Mouse (Mus musculus): Measurements from ENCODE around the gene Pycard. TPM values are rescaled to one million over a fixed set of nuclear protein-coding genes. Genes with fewer than 3 reads are reported as not detected.
"Not testable (repeated sequence)": the region's sequence is repeated elsewhere in the genome, so short reads cannot be mapped to it uniquely, and the experiment has no call there.

Pycard gene
- total and polyA plus RNA-seq, 3 experiments = 1.3 to 3.5 (median 2.0) TPM

GRCm38 (mm10) chr7:127946470-127947023 is 47.1 kb downstream of the Pycard start, which contains the start of gene Prss36:
Gene Prss36, minus strand, starts transcription at chr7:127946725.
- ATAC-seq (ENCODE audit: extremely low read depth, insufficient number of reproducible peaks, low FRiP score, poor library complexity, severe bottlenecking) (no peak), DNase-seq (ENCODE audit: low spot score) (no peak)
- Histone ChIP-seq H3K27me3 (ENCODE audit: insufficient read depth, low read length) (peaks cover 70% of the 10 kb centered on the region), H3K4me3 (ENCODE audit: low read depth, low read length) (no peak within 1 kb of the TSS), H3K9me3 (replicated peaks) (no peaks in the 10 kb centered on the region), H3K36me3 (replicated peaks) (no peaks in the 10 kb centered on the region), H3K4me1 (ENCODE audit: insufficient read depth, low read depth, low read length) (no peaks in the 10 kb centered on the region)
- TF ChIP-seq TAL1 (conservative IDR thresholded peaks at IDR 0.05; ENCODE audit: low read depth, low read length) (no peak), CTCF (IDR thresholded peaks at IDR 0.05; ENCODE audit: low read depth, low read length) (no peak), GATA1 (IDR thresholded peaks at IDR 0.05; ENCODE audit: borderline replicate concordance, low read length) (no peak), GATA2 (IDR thresholded peaks at IDR 0.05; ENCODE audit: borderline replicate concordance, low read depth, low read length) (no peak), POLR2AphosphoS5 (IDR thresholded peaks at IDR 0.05; ENCODE audit: insufficient replicate concordance, low read depth, low read length) (no peak)

- no peak overlapping the region for H3K4me3 ChIP-seq (ENCODE audit: low read depth, low read length)
- no peaks in the 10 kb centered on the region for H3K4me1 ChIP-seq (ENCODE audit: insufficient read depth, low read depth, low read length)
- H3K27me3 ChIP-seq (ENCODE audit: insufficient read depth, low read length) = peaks cover 68% of the 10 kb centered on the region
- TF ChIP-seq CTCF (IDR thresholded peaks at IDR 0.05; ENCODE audit: low read depth, low read length) (no peak), GATA2 (IDR thresholded peaks at IDR 0.05; ENCODE audit: borderline replicate concordance, low read depth, low read length) (no peak)
- H3K36me3 ChIP-seq (replicated peaks) = no peaks in the 10 kb centered on the region
- no peak for ATAC-seq (ENCODE audit: extremely low read depth, insufficient number of reproducible peaks, low FRiP score, poor library complexity, severe bottlenecking)
- no peaks in the 10 kb centered on the region for H3K9me3 ChIP-seq (replicated peaks)
- no peak for DNase-seq (ENCODE audit: low spot score)
Measured at GRCm38 (mm10) chr7:127944614-127945013, 49.1 kb downstream of the Pycard start.

DNA sequence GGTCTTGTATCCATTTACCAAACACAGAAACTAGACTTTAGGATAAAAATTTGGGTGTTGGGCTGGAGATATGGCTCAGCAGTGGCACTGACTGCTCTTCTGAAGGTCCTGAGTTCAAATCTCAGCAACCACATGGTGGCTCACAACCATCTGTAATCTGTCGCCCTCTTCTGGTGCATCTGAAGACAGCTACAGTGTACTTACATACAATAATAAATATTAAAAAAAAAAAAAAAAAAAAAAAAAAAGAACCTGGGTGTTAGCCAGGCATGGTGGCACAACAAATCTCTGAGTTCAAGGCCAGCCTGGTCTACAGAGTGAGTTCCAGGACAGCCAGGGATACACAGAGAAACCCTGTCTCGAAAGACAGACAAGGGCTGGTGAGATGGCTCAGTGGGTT is 51.6 kb downstream of the Pycard start:
- not testable (repeated sequence) for H3K36me3 ChIP-seq (replicated peaks); DNase-seq (ENCODE audit: low spot score); H3K4me3 ChIP-seq (ENCODE audit: low read depth, low read length); ATAC-seq (ENCODE audit: extremely low read depth, insufficient number of reproducible peaks, low FRiP score, poor library complexity, severe bottlenecking); H3K4me1 ChIP-seq (ENCODE audit: insufficient read depth, low read depth, low read length); H3K9me3 ChIP-seq (replicated peaks)
- H3K27me3 ChIP-seq (ENCODE audit: insufficient read depth, low read length) = peaks cover 53% of the 10 kb centered on the region

Other genes starting within 250 kb of the Pycard start
Only the 20 nearest of the 25 such genes appear.
- 4.7 and 8.4 TPM in 2 replicates for gene Gm49388, start 208.3 kb downstream of the Pycard start, total RNA-seq (2014; fragmentation: Nextera tagmentation)
- gene Gm49388, start 208.3 kb downstream of the Pycard start, total RNA-seq (2017) = 0.23 TPM in 1 of 2 replicates, not detected in the other
- 0.12 and 1.1 TPM in 2 replicates for gene Gm49388, start 208.3 kb downstream of the Pycard start, polyA plus RNA-seq (2012)
- 11.2 and 17.2 TPM in 2 replicates for gene Hsd3b7, start 193.3 kb downstream of the Pycard start, total RNA-seq (2014; fragmentation: Nextera tagmentation)
- gene Hsd3b7, start 193.3 kb downstream of the Pycard start, total RNA-seq (2017) = 42.3 and 52.1 TPM in 2 replicates
- 10.6 and 19.7 TPM in 2 replicates for gene Hsd3b7, start 193.3 kb downstream of the Pycard start, polyA plus RNA-seq (2012)
- gene Stx4a, start 169.6 kb downstream of the Pycard start, total RNA-seq (2014; fragmentation: Nextera tagmentation) = 26.9 and 36.0 TPM in 2 replicates
- 46.1 and 55.7 TPM in 2 replicates for gene Stx4a, start 169.6 kb downstream of the Pycard start, total RNA-seq (2017)
- gene Stx4a, start 169.6 kb downstream of the Pycard start, polyA plus RNA-seq (2012) = 64.9 and 69.9 TPM in 2 replicates
- gene Stx1b, start 169.3 kb downstream of the Pycard start, total RNA-seq (2014; fragmentation: Nextera tagmentation) = 0.15 and 0.24 TPM in 2 replicates
- 0.06 and 0.16 TPM in 2 replicates for gene Stx1b, start 169.3 kb downstream of the Pycard start, total RNA-seq (2017)
- gene Stx1b, start 169.3 kb downstream of the Pycard start, polyA plus RNA-seq (2012) = 0.02 and 0.10 TPM in 2 replicates
- 46.8 and 58.5 TPM in 2 replicates for gene Zfp646, start 117.6 kb downstream of the Pycard start, total RNA-seq (2014; fragmentation: Nextera tagmentation)
- 42.1 and 45.0 TPM in 2 replicates for gene Zfp646, start 117.6 kb downstream of the Pycard start, total RNA-seq (2017)
- gene Zfp646, start 117.6 kb downstream of the Pycard start, polyA plus RNA-seq (2012) = 27.9 and 36.7 TPM in 2 replicates
- 9.2 and 14.9 TPM in 2 replicates for gene Zfp668, start 117.0 kb downstream of the Pycard start, total RNA-seq (2014; fragmentation: Nextera tagmentation)
- gene Zfp668, start 117.0 kb downstream of the Pycard start, total RNA-seq (2017) = 4.2 and 5.7 TPM in 2 replicates
- 33.9 and 39.5 TPM in 2 replicates for gene Zfp668, start 117.0 kb downstream of the Pycard start, polyA plus RNA-seq (2012)
- gene Prss53, start 102.9 kb downstream of the Pycard start, total RNA-seq (2014; fragmentation: Nextera tagmentation) = 0.58 TPM in 1 of 2 replicates, not detected in the other
- 0.29 and 0.38 TPM in 2 replicates for gene Prss53, start 102.9 kb downstream of the Pycard start, total RNA-seq (2017)
- 0.76 and 0.80 TPM in 2 replicates for gene Prss53, start 102.9 kb downstream of the Pycard start, polyA plus RNA-seq (2012)
- not detected in 2 replicates for gene Gm21974, start 98.4 kb downstream of the Pycard start, total RNA-seq (2014; fragmentation: Nextera tagmentation)
- gene Gm21974, start 98.4 kb downstream of the Pycard start, total RNA-seq (2017) = not detected in 2 replicates
- gene Gm21974, start 98.4 kb downstream of the Pycard start, polyA plus RNA-seq (2012) = not detected in 2 replicates
- gene Vkorc1, start 98.2 kb downstream of the Pycard start, total RNA-seq (2014; fragmentation: Nextera tagmentation) = 53.0 and 68.8 TPM in 2 replicates
- 8.9 and 11.0 TPM in 2 replicates for gene Vkorc1, start 98.2 kb downstream of the Pycard start, total RNA-seq (2017)
- 12.6 and 16.7 TPM in 2 replicates for gene Vkorc1, start 98.2 kb downstream of the Pycard start, polyA plus RNA-seq (2012)
- gene Bckdk, start 89.8 kb downstream of the Pycard start, total RNA-seq (2014; fragmentation: Nextera tagmentation) = 73.4 and 80.0 TPM in 2 replicates
- 40.4 and 49.2 TPM in 2 replicates for gene Bckdk, start 89.8 kb downstream of the Pycard start, total RNA-seq (2017)
- 114 and 134 TPM in 2 replicates for gene Bckdk, start 89.8 kb downstream of the Pycard start, polyA plus RNA-seq (2012)
- 39.0 and 45.1 TPM in 2 replicates for gene Kat8, start 81.4 kb downstream of the Pycard start, total RNA-seq (2014; fragmentation: Nextera tagmentation)
- gene Kat8, start 81.4 kb downstream of the Pycard start, total RNA-seq (2017) = 44.0 and 44.5 TPM in 2 replicates
- 6.8 and 7.4 TPM in 2 replicates for gene Kat8, start 81.4 kb downstream of the Pycard start, polyA plus RNA-seq (2012)
- gene Prss8, start 63.8 kb downstream of the Pycard start, total RNA-seq (2014; fragmentation: Nextera tagmentation) = not detected in 2 replicates
- gene Prss8, start 63.8 kb downstream of the Pycard start, total RNA-seq (2017) = 0.05 TPM in 1 of 2 replicates, not detected in the other
- gene Prss8, start 63.8 kb downstream of the Pycard start, polyA plus RNA-seq (2012) = not detected in 2 replicates
- gene Prss36, start 47.1 kb downstream of the Pycard start, total RNA-seq (2014; fragmentation: Nextera tagmentation) = 4.0 and 5.4 TPM in 2 replicates
- 0.76 and 4.9 TPM in 2 replicates for gene Prss36, start 47.1 kb downstream of the Pycard start, total RNA-seq (2017)
- gene Prss36, start 47.1 kb downstream of the Pycard start, polyA plus RNA-seq (2012) = 8.5 and 8.9 TPM in 2 replicates
- gene Fus, start 26.4 kb downstream of the Pycard start, total RNA-seq (2014; fragmentation: Nextera tagmentation) = 211 and 218 TPM in 2 replicates
- 34.6 and 45.5 TPM in 2 replicates for gene Fus, start 26.4 kb downstream of the Pycard start, total RNA-seq (2017)
- gene Fus, start 26.4 kb downstream of the Pycard start, polyA plus RNA-seq (2012) = 568 and 604 TPM in 2 replicates
- gene Trim72, start 10.1 kb upstream of the Pycard start, total RNA-seq (2014; fragmentation: Nextera tagmentation) = not detected in 2 replicates
- gene Trim72, start 10.1 kb upstream of the Pycard start, total RNA-seq (2017) = 0.06 and 0.16 TPM in 2 replicates
- 0.03 and 0.04 TPM in 2 replicates for gene Trim72, start 10.1 kb upstream of the Pycard start, polyA plus RNA-seq (2012)
- gene Itgam, start 68.8 kb upstream of the Pycard start, total RNA-seq (2014; fragmentation: Nextera tagmentation) = 0.30 TPM in 1 of 2 replicates, not detected in the other
- gene Itgam, start 68.8 kb upstream of the Pycard start, total RNA-seq (2017) = 0.22 and 0.29 TPM in 2 replicates
- gene Itgam, start 68.8 kb upstream of the Pycard start, polyA plus RNA-seq (2012) = 0.02 and 0.07 TPM in 2 replicates
- not detected in 2 replicates for gene Gm49368, start 68.8 kb upstream of the Pycard start, total RNA-seq (2014; fragmentation: Nextera tagmentation)
- not detected in 2 replicates for gene Gm49368, start 68.8 kb upstream of the Pycard start, total RNA-seq (2017)
- gene Gm49368, start 68.8 kb upstream of the Pycard start, polyA plus RNA-seq (2012) = 0.03 TPM in 1 of 2 replicates, not detected in the other
- gene Itgax, start 135.7 kb upstream of the Pycard start, total RNA-seq (2014; fragmentation: Nextera tagmentation) = not detected in 2 replicates
- 0.11 and 0.58 TPM in 2 replicates for gene Itgax, start 135.7 kb upstream of the Pycard start, total RNA-seq (2017)
- not detected in 2 replicates for gene Itgax, start 135.7 kb upstream of the Pycard start, polyA plus RNA-seq (2012)
- gene Itgad, start 160.5 kb upstream of the Pycard start, total RNA-seq (2014; fragmentation: Nextera tagmentation) = not detected in 2 replicates
- gene Itgad, start 160.5 kb upstream of the Pycard start, total RNA-seq (2017) = 0.23 TPM in 1 of 2 replicates, not detected in the other
- 0.01 and 0.06 TPM in 2 replicates for gene Itgad, start 160.5 kb upstream of the Pycard start, polyA plus RNA-seq (2012)
- not detected in 2 replicates for gene Cox6a2, start 212.5 kb upstream of the Pycard start, total RNA-seq (2014; fragmentation: Nextera tagmentation)
- 0.27 TPM in 1 of 2 replicates, not detected in the other for gene Cox6a2, start 212.5 kb upstream of the Pycard start, total RNA-seq (2017)
- gene Cox6a2, start 212.5 kb upstream of the Pycard start, polyA plus RNA-seq (2012) = 0.13 and 0.21 TPM in 2 replicates